ENCODE assay signal across 10 mouse cellular contexts in the genomic region with DNA sequence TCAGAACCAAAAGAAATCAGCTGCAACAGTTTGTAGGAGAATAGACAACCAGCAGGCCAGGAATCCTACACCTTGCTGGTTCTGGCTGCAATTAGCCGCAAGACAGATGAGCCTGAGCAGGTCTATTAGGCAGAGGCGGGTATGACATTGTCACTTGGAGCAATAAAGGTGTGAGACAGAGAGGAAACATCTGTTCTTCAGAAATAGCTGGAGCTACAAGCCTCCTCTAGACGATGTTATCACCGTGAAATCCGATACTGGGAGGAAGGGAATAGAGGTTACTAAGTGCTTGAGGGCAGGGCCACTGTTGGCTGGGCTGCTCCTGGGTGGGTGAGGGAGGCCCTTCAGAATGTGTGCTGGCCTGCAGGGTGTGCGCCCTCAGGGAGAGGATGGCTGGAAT.
A peak's percentile ranks its signal among the peaks of the same experiment; 100 is the strongest.
DNase-seq lines count a peak whose midpoint lies in the region; ATAC-seq and TF ChIP-seq lines count a peak whose summit lies in the region.
"Had no signal": no experiment of that assay in that cellular context is flagged by ENCODE, and none has a peak within 500 bp of the region (broad histone marks: within the 10 kb centered on the region; RNA-seq: fewer than 3 reads in every experiment).

No protein-coding gene starts in this region.

- H3K27ac ChIP-seq in forebrain, postnatal 0 days (ENCODE audit: low read depth, low read length), result no peak overlapping the region
- H3K27ac ChIP-seq in liver, embryonic 11.5 days (ENCODE audit: low read depth, low read length), result no peak overlapping the region

- DNase-seq in heart, adult 11 months, result peak; percentile 94
- DNase-seq in heart, postnatal 36 days, result no peak
- DNase-seq in fibroblast of lung, adult 2 months (ENCODE audit: low read depth), result peak; percentile 3
- DNase-seq in kidney, adult 8-10 months, result peak; percentile 7 to 24
- DNase-seq in neural tube, embryonic 10.5 days (ENCODE audit: extremely low spot score, low spot score), result peak; percentile 45
- DNase-seq in left cerebral cortex, adult 18-20 months (ENCODE audit: low spot score in 2 of 2), result no peak
- DNase-seq in forebrain, postnatal 0 days, result no peak
- DNase-seq in liver, embryonic 11.5 days (ENCODE audit: low spot score), result no peak
- DNase-seq: gastrocnemius, postnatal 25 days had no signal

- intact Hi-C loops in heart, postnatal 36 days (cut with DNase I), result no loop called here

- H3K36me3 ChIP-seq in forebrain, postnatal 0 days (ENCODE audit: insufficient read depth), result no peaks in the 10 kb centered on the region
- no peaks in the 10 kb centered on the region for H3K36me3 ChIP-seq in liver, embryonic 11.5 days (ENCODE audit: control insufficient read depth, insufficient read depth, low read length)

- H3K4me2 ChIP-seq in forebrain, postnatal 0 days (ENCODE audit: low read depth), result no peak overlapping the region
- H3K4me2 ChIP-seq in liver, embryonic 11.5 days, result no peak overlapping the region

- no peaks in the 10 kb centered on the region for H3K4me1 ChIP-seq in forebrain, postnatal 0 days (ENCODE audit: insufficient read depth)
- 0 out of 2 replicates have a peak, but pooled peaks cover 4% of the 10 kb centered on the region for H3K4me1 ChIP-seq in liver, embryonic 11.5 days (replicated peaks; ENCODE audit: control insufficient read depth, insufficient read depth, low read length)
- H3K4me1 ChIP-seq: megakaryocyte, embryonic 14.5 days had no signal

- 43% methylated on average over 6 of the region's 6 CpGs for WGBS in forebrain, postnatal 0 days
- 28% methylated on average over 6 of the region's 6 CpGs for WGBS in liver, embryonic 11.5 days

- ATAC-seq in forebrain, postnatal 0 days, result no peak
- no peak for ATAC-seq in liver, embryonic 11.5 days (replicated peaks; ENCODE audit: low FRiP score)

- H3K27me3 ChIP-seq in forebrain, postnatal 0 days (ENCODE audit: insufficient read depth, low read length), result no peaks in the 10 kb centered on the region; the same call in 1 of the 2 replicates
- no peaks in the 10 kb centered on the region for H3K27me3 ChIP-seq in liver, embryonic 11.5 days (replicated peaks; ENCODE audit: control insufficient read depth, insufficient read depth, low read length)

- no peaks in the 10 kb centered on the region for H3K9me3 ChIP-seq in forebrain, postnatal 0 days (ENCODE audit: low read length)
- H3K9me3 ChIP-seq in liver, embryonic 11.5 days (ENCODE audit: control insufficient read depth, low read length), result no peaks in the 10 kb centered on the region
- H3K9me3 ChIP-seq: megakaryocyte, embryonic 14.5 days had no signal

- H3K9ac ChIP-seq in forebrain, postnatal 0 days, result no peak overlapping the region
- no peak overlapping the region for H3K9ac ChIP-seq in liver, embryonic 11.5 days (ENCODE audit: low read depth, low read length)

- no peak for TF ChIP-seq CTCF in forebrain, postnatal 0 days (IDR thresholded peaks at IDR 0.05; ENCODE audit: low read depth)

- no peak overlapping the region for H3K4me3 ChIP-seq in forebrain, postnatal 0 days (ENCODE audit: low read depth, low read length)
- no peak overlapping the region for H3K4me3 ChIP-seq in liver, embryonic 11.5 days (ENCODE audit: low read depth, low read length)
- H3K4me3 ChIP-seq: megakaryocyte, embryonic 14.5 days had no signal

Comparison
In these comparisons a context has a peak if more than half of its experiments do, and no peak if none do; other contexts are left out.
1. DNase-seq: peak in heart, adult 11 months (single experiment), fibroblast of lung, adult 2 months (single experiment), kidney, adult 8-10 months (2 of 2) and neural tube, embryonic 10.5 days (single experiment); none in heart, postnatal 36 days (0 of 2), left cerebral cortex, adult 18-20 months (0 of 2), forebrain, postnatal 0 days (single experiment) and liver, embryonic 11.5 days (single experiment).